Mouse (Mus musculus): Measurements from ENCODE around the gene Olfr904. TPM values are rescaled to one million over a fixed set of nuclear protein-coding genes. Genes with fewer than 3 reads are reported as not detected.
"Not testable (repeated sequence)": the region's sequence is repeated elsewhere in the genome, so short reads cannot be mapped to it uniquely, and the experiment has no call there.

The Olfr904 gene
- polyA plus RNA-seq (2016; fragmentation: Nextera tagmentation; extraction: Ambion mirVana), result not detected in 2 replicates

GRCm38 (mm10) chr9:38462844-38463243 is at the start of gene Olfr904:
Gene Olfr904 (plus strand): TSS chr9:38463144.
- Histone ChIP-seq H3K27me3 (no peaks in the 10 kb centered on the region), H3K4me2 (replicated peaks) (no peak within 1 kb of the TSS), H3K4me1 (no peaks in the 10 kb centered on the region), H3K27ac (no peak within 1 kb of the TSS), H3K9me3 (replicated peaks) (no peaks in the 10 kb centered on the region), H3K9ac (no peak within 1 kb of the TSS), H3K4me3 (no peak within 1 kb of the TSS), H3K36me3 (no peaks in the 10 kb centered on the region)
- ATAC-seq (ENCODE audit: low FRiP score), result no peak

- not testable (repeated sequence) for H3K27me3 ChIP-seq; H3K9me3 ChIP-seq (replicated peaks); H3K4me3 ChIP-seq; H3K4me1 ChIP-seq; H3K36me3 ChIP-seq; H3K27ac ChIP-seq; H3K9ac ChIP-seq; H3K4me2 ChIP-seq (replicated peaks); ATAC-seq (ENCODE audit: low FRiP score)
- 92% methylated on average over 14 of the region's 14 CpGs for WGBS
These were observed 49.4 kb upstream of the Olfr904 start for GRCm38 (mm10) chr9:38413502-38413901.

- Histone ChIP-seq H3K27me3 (no peaks in the 10 kb centered on the region), H3K4me1 (no peaks in the 10 kb centered on the region), H3K4me3 (no peak overlapping the region), H3K9me3 (replicated peaks) (no peaks in the 10 kb centered on the region), H3K36me3 (no peaks in the 10 kb centered on the region), H3K9ac (no peak overlapping the region), H3K27ac (no peak overlapping the region), H3K4me2 (replicated peaks) (no peak overlapping the region)
- no peak for ATAC-seq (ENCODE audit: low FRiP score)
These were observed 39.1 kb upstream of the Olfr904 start for GRCm38 (mm10) chr9:38423801-38424200.

- WGBS, result 52% methylated on average over 1 of the region's 1 CpGs
These were observed 35.9 kb upstream of the Olfr904 start for GRCm38 (mm10) chr9:38427026-38427425.

GRCm38 (mm10) chr9:38429155-38429554 is 33.8 kb upstream of the Olfr904 start, which contains the start of gene Olfr901:
Gene Olfr901 (plus strand): TSS chr9:38429455.
- H3K9ac ChIP-seq, result no peak within 1 kb of the TSS
- H3K4me3 ChIP-seq, result no peak within 1 kb of the TSS
- no peak within 1 kb of the TSS for H3K4me2 ChIP-seq (replicated peaks)
- no peaks in the 10 kb centered on the region for H3K9me3 ChIP-seq (replicated peaks)
- 89% methylated on average over 1 of the region's 1 CpGs for WGBS
- H3K4me1 ChIP-seq, result no peaks in the 10 kb centered on the region
- no peak within 1 kb of the TSS for H3K27ac ChIP-seq
- no peak for ATAC-seq (ENCODE audit: low FRiP score)
- no peaks in the 10 kb centered on the region for H3K27me3 ChIP-seq
- no peaks in the 10 kb centered on the region for H3K36me3 ChIP-seq

More at GRCm38 (mm10) chr9:38427026-38427425, 35.9 kb upstream of the Olfr904 start:
- Histone ChIP-seq H3K27me3 (no peaks in the 10 kb centered on the region), H3K4me2 (replicated peaks) (no peak overlapping the region), H3K27ac (no peak overlapping the region), H3K9me3 (replicated peaks) (no peaks in the 10 kb centered on the region), H3K4me3 (no peak overlapping the region), H3K36me3 (no peaks in the 10 kb centered on the region), H3K4me1 (no peaks in the 10 kb centered on the region), H3K9ac (no peak overlapping the region)
- ATAC-seq (ENCODE audit: low FRiP score), result no peak

- H3K4me1 ChIP-seq, result no peaks in the 10 kb centered on the region
- H3K27ac ChIP-seq, result no peak within 1 kb of the TSS
- no peak for ATAC-seq (ENCODE audit: low FRiP score)
- H3K4me3 ChIP-seq, result no peak within 1 kb of the TSS
- H3K4me2 ChIP-seq (replicated peaks), result no peak within 1 kb of the TSS
- WGBS, result 91% methylated on average over 5 of the region's 5 CpGs
- H3K9ac ChIP-seq, result no peak within 1 kb of the TSS
- H3K27me3 ChIP-seq, result no peaks in the 10 kb centered on the region
- no peaks in the 10 kb centered on the region for H3K36me3 ChIP-seq
- no peaks in the 10 kb centered on the region for H3K9me3 ChIP-seq (replicated peaks)
These were observed 15.6 kb upstream of the Olfr904 start, which contains the start of gene Olfr902 for GRCm38 (mm10) chr9:38447352-38447751. Gene Olfr902 (plus strand): TSS chr9:38447652.

- Histone ChIP-seq H3K4me3 (no peak within 1 kb of the TSS), H3K27me3 (no peaks in the 10 kb centered on the region), H3K9me3 (replicated peaks) (no peaks in the 10 kb centered on the region), H3K36me3 (no peaks in the 10 kb centered on the region), H3K9ac (no peak within 1 kb of the TSS), H3K4me2 (replicated peaks) (no peak within 1 kb of the TSS), H3K4me1 (no peaks in the 10 kb centered on the region), H3K27ac (no peak within 1 kb of the TSS)
- no peak for ATAC-seq (ENCODE audit: low FRiP score)
These were observed 7.9 kb downstream of the Olfr904 start, which contains the start of gene Olfr905 for GRCm38 (mm10) chr9:38470807-38471206. Gene Olfr905 (plus strand): TSS chr9:38471107.

- ATAC-seq (ENCODE audit: low FRiP score), result no peak
- no peaks in the 10 kb centered on the region for H3K9me3 ChIP-seq (replicated peaks)
- no peak within 1 kb of the TSS for H3K4me2 ChIP-seq (replicated peaks)
- H3K27ac ChIP-seq, result no peak within 1 kb of the TSS
- H3K4me1 ChIP-seq, result no peaks in the 10 kb centered on the region
- no peaks in the 10 kb centered on the region for H3K27me3 ChIP-seq
- H3K4me3 ChIP-seq, result no peak within 1 kb of the TSS
- WGBS, result 87% methylated on average over 3 of the region's 3 CpGs
- H3K36me3 ChIP-seq, result no peaks in the 10 kb centered on the region
- no peak within 1 kb of the TSS for H3K9ac ChIP-seq
These were observed 23.8 kb downstream of the Olfr904 start, which contains the start of gene Olfr906 for GRCm38 (mm10) chr9:38486785-38487184. Gene Olfr906 (plus strand): TSS chr9:38487085.

- no peaks in the 10 kb centered on the region for H3K27me3 ChIP-seq
- no peak within 1 kb of the TSS for H3K9ac ChIP-seq
- 74% methylated on average over 2 of the region's 2 CpGs for WGBS
- ATAC-seq (ENCODE audit: low FRiP score), result no peak
- H3K27ac ChIP-seq, result no peak within 1 kb of the TSS
- no peaks in the 10 kb centered on the region for H3K9me3 ChIP-seq (replicated peaks)
- no peaks in the 10 kb centered on the region for H3K4me1 ChIP-seq
- H3K4me2 ChIP-seq (replicated peaks), result no peak within 1 kb of the TSS
- H3K4me3 ChIP-seq, result no peak within 1 kb of the TSS
- H3K36me3 ChIP-seq, result no peaks in the 10 kb centered on the region
These were observed 32.6 kb downstream of the Olfr904 start, which contains the start of gene Olfr907 for GRCm38 (mm10) chr9:38495501-38495900. Gene Olfr907 (plus strand): TSS chr9:38495801.

GRCm38 (mm10) chr9:38512353-38512752 is 49.4 kb downstream of the Olfr904 start:
- Histone ChIP-seq H3K36me3 (no peaks in the 10 kb centered on the region), H3K4me2 (replicated peaks) (no peak overlapping the region), H3K9ac (no peak overlapping the region), H3K4me3 (no peak overlapping the region), H3K27ac (no peak overlapping the region), H3K4me1 (no peaks in the 10 kb centered on the region), H3K27me3 (no peaks in the 10 kb centered on the region), H3K9me3 (replicated peaks) (no peaks in the 10 kb centered on the region)
- no peak for ATAC-seq (ENCODE audit: low FRiP score)
- 72% methylated on average over 2 of the region's 2 CpGs for WGBS

Other genes with a start within 250 kb of the Olfr904 start
- gene Olfr894, start 245.1 kb upstream of the Olfr904 start, polyA plus RNA-seq (2016; fragmentation: Nextera tagmentation; extraction: Ambion mirVana), result not detected in 2 replicates
- gene Olfr143, start 210.4 kb upstream of the Olfr904 start, polyA plus RNA-seq (2016; fragmentation: Nextera tagmentation; extraction: Ambion mirVana), result not detected in 2 replicates
- gene Olfr895, start 195.3 kb upstream of the Olfr904 start, polyA plus RNA-seq (2016; fragmentation: Nextera tagmentation; extraction: Ambion mirVana), result not detected in 2 replicates
- not detected in 2 replicates for gene Olfr896-ps1, start 172.0 kb upstream of the Olfr904 start, polyA plus RNA-seq (2016; fragmentation: Nextera tagmentation; extraction: Ambion mirVana)
- not detected in 2 replicates for gene Olfr25, start 134.1 kb upstream of the Olfr904 start, polyA plus RNA-seq (2016; fragmentation: Nextera tagmentation; extraction: Ambion mirVana)
- gene Olfr898, start 114.7 kb upstream of the Olfr904 start, polyA plus RNA-seq (2016; fragmentation: Nextera tagmentation; extraction: Ambion mirVana), result not detected in 2 replicates
- not detected in 2 replicates for gene Olfr250, start 96.2 kb upstream of the Olfr904 start, polyA plus RNA-seq (2016; fragmentation: Nextera tagmentation; extraction: Ambion mirVana)
- gene Olfr251, start 86.1 kb upstream of the Olfr904 start, polyA plus RNA-seq (2016; fragmentation: Nextera tagmentation; extraction: Ambion mirVana), result not detected in 2 replicates
- not detected in 2 replicates for gene Olfr147, start 61.4 kb upstream of the Olfr904 start, polyA plus RNA-seq (2016; fragmentation: Nextera tagmentation; extraction: Ambion mirVana)
- gene Olfr901, start 33.7 kb upstream of the Olfr904 start, polyA plus RNA-seq (2016; fragmentation: Nextera tagmentation; extraction: Ambion mirVana), result not detected in 2 replicates
- gene Olfr902, start 15.5 kb upstream of the Olfr904 start, polyA plus RNA-seq (2016; fragmentation: Nextera tagmentation; extraction: Ambion mirVana), result not detected in 2 replicates
- not detected in 2 replicates for gene Olfr905, start 8.0 kb downstream of the Olfr904 start, polyA plus RNA-seq (2016; fragmentation: Nextera tagmentation; extraction: Ambion mirVana)
- not detected in 2 replicates for gene Olfr906, start 23.9 kb downstream of the Olfr904 start, polyA plus RNA-seq (2016; fragmentation: Nextera tagmentation; extraction: Ambion mirVana)
- not detected in 2 replicates for gene Olfr907, start 32.7 kb downstream of the Olfr904 start, polyA plus RNA-seq (2016; fragmentation: Nextera tagmentation; extraction: Ambion mirVana)
- gene Olfr911-ps1, start 58.4 kb downstream of the Olfr904 start, polyA plus RNA-seq (2016; fragmentation: Nextera tagmentation; extraction: Ambion mirVana), result not detected in 2 replicates
- not detected in 2 replicates for gene Olfr910, start 74.7 kb downstream of the Olfr904 start, polyA plus RNA-seq (2016; fragmentation: Nextera tagmentation; extraction: Ambion mirVana)
- gene Olfr912, start 117.0 kb downstream of the Olfr904 start, polyA plus RNA-seq (2016; fragmentation: Nextera tagmentation; extraction: Ambion mirVana), result not detected in 2 replicates
- not detected in 2 replicates for gene Olfr913, start 129.6 kb downstream of the Olfr904 start, polyA plus RNA-seq (2016; fragmentation: Nextera tagmentation; extraction: Ambion mirVana)
- not detected in 2 replicates for gene Olfr914, start 142.0 kb downstream of the Olfr904 start, polyA plus RNA-seq (2016; fragmentation: Nextera tagmentation; extraction: Ambion mirVana)
- not detected in 2 replicates for gene Olfr916, start 196.7 kb downstream of the Olfr904 start, polyA plus RNA-seq (2016; fragmentation: Nextera tagmentation; extraction: Ambion mirVana)
- gene Olfr917, start 202.7 kb downstream of the Olfr904 start, polyA plus RNA-seq (2016; fragmentation: Nextera tagmentation; extraction: Ambion mirVana), result not detected in 2 replicates
- gene Olfr918, start 211.5 kb downstream of the Olfr904 start, polyA plus RNA-seq (2016; fragmentation: Nextera tagmentation; extraction: Ambion mirVana), result not detected in 2 replicates
- not detected in 2 replicates for gene Olfr919, start 240.5 kb downstream of the Olfr904 start, polyA plus RNA-seq (2016; fragmentation: Nextera tagmentation; extraction: Ambion mirVana)

All from hindbrain, embryonic 12.5 days (tissue).